Mouse (Mus musculus) bone marrow, adult 2 months (tissue): Measurements from ENCODE around the gene Pigm. TPM values are rescaled to one million over a fixed set of nuclear protein-coding genes. Genes with fewer than 3 reads are reported as not detected.

Experiments
- H3K27ac ChIP-seq: fragments of 200-500 bp; 2 replicates; pipeline ENCODE4 v1.5.1; 2012; ENCODE audit warnings: low read depth, mild to moderate bottlenecking, control low read depth, inconsistent platforms, low read length; ENCODE audit not compliant: control insufficient read depth, poor library complexity, insufficient read depth
- H3K4me1 ChIP-seq: fragments of 200-500 bp; 2 replicates; pipeline ENCODE4 v1.6.1; 2011; ENCODE audit warnings: low read length; ENCODE audit not compliant: control insufficient read depth, insufficient read depth
- H3K4me3 ChIP-seq: fragments of 200-500 bp; replicated peaks from 2 replicates; pipeline ENCODE3; 2011; ENCODE audit warnings: mild to moderate bottlenecking, low read depth, low read length, control low read depth; ENCODE audit not compliant: control insufficient read depth
- CTCF ChIP-seq: fragments of 200-500 bp; IDR thresholded peaks from 2 replicates; pipeline ENCODE4 v1.5.1; 2011; ENCODE audit warnings: low read length, control low read depth; ENCODE audit not compliant: control insufficient read depth, insufficient read depth
- POLR2A ChIP-seq: fragments of 200-500 bp; IDR thresholded peaks from 2 replicates; pipeline ENCODE4 v1.6.1; 2011; ENCODE audit warnings: low read depth, mild to moderate bottlenecking, control low read depth, low read length, borderline replicate concordance; ENCODE audit not compliant: control insufficient read depth
- WGBS: fragments of 180-500 bp; shearing (Covaris S2); methylation state at CpG from one replicate; pipeline ENCODE4 v1.1.7; 2018; 5-methylcytosine and 5-hydroxymethylcytosine counted together
- polyA plus RNA-seq: library from polyadenylated mRNA; stranded (reverse); fragments of >200 nt; gene quantifications from 2 replicates; pipeline ENCODE4 v1.2.4, GENCODE M21; 2011; ENCODE audit warnings: low replicate concordance; ENCODE audit not compliant: missing spikeins, insufficient read depth, insufficient read length

Pigm gene
- polyA plus RNA-seq, 1 experiment: 8.8 TPM

GRCm38 (mm10) chr1:172347382-172347781, 29.0 kb upstream of the Pigm start:
- 68% methylated on average over 12 of the region's 12 CpGs for WGBS
- H3K4me1 ChIP-seq: peaks cover 4% of the 10 kb centered on the region; the same call in 1 of the 2 replicates
- no peak overlapping the region for H3K27ac ChIP-seq
- no peak overlapping the region for H3K4me3 ChIP-seq
- TF ChIP-seq POLR2A: no peak
- no peak for TF ChIP-seq CTCF

- peaks cover 12% of the 10 kb centered on the region; the same call in 1 of the 2 replicates for H3K4me1 ChIP-seq
These were observed 26.8 kb upstream of the Pigm start for GRCm38 (mm10) chr1:172349504-172349903.

GRCm38 (mm10) chr1:172349916-172350812, 26.2 kb upstream of the Pigm start:
- Histone ChIP-seq H3K27ac (no peak overlapping the region), H3K4me1 (peaks cover 12% of the 10 kb centered on the region; the same call in 1 of the 2 replicates), H3K4me3 (no peak overlapping the region)
- WGBS: 58% methylated on average over 19 of the region's 19 CpGs
- TF ChIP-seq CTCF (no peak), POLR2A (no peak)

More at GRCm38 (mm10) chr1:172349504-172349903, 26.8 kb upstream of the Pigm start:
- TF ChIP-seq POLR2A (no peak), CTCF (no peak)
- H3K4me3 ChIP-seq: no peak overlapping the region
- WGBS: 82% methylated on average over 5 of the region's 5 CpGs
- H3K27ac ChIP-seq: no peak overlapping the region

GRCm38 (mm10) chr1:172352001-172352400, 24.3 kb upstream of the Pigm start:
- TF ChIP-seq POLR2A (no peak), CTCF (no peak)
- no peak overlapping the region for H3K4me3 ChIP-seq
- peak overlapping the region; percentile 34; the same call in 1 of the 2 replicates for H3K27ac ChIP-seq
- H3K4me1 ChIP-seq: peaks cover 10% of the 10 kb centered on the region; the same call in 1 of the 2 replicates
- WGBS: 52% methylated on average over 6 of the region's 6 CpGs

GRCm38 (mm10) chr1:172352453-172352852, 23.9 kb upstream of the Pigm start:
- no peak overlapping the region for H3K4me3 ChIP-seq
- peak overlapping the region; percentile 70; the same call in 1 of the 2 replicates for H3K27ac ChIP-seq
- 24% methylated on average over 3 of the region's 3 CpGs for WGBS
- peaks cover 10% of the 10 kb centered on the region; the same call in 1 of the 2 replicates for H3K4me1 ChIP-seq
- TF ChIP-seq POLR2A (no peak), CTCF (no peak)

GRCm38 (mm10) chr1:172355336-172355735, 21.0 kb upstream of the Pigm start:
- TF ChIP-seq CTCF (no peak), POLR2A (no peak)
- WGBS: 76% methylated on average over 3 of the region's 3 CpGs

GRCm38 (mm10) chr1:172357550-172357949, 18.8 kb upstream of the Pigm start:
- TF ChIP-seq CTCF (peak; percentile 97), POLR2A (no peak)
- H3K4me1 ChIP-seq: peaks cover 8% of the 10 kb centered on the region; the same call in 1 of the 2 replicates
- WGBS: 3% methylated on average over 1 of the region's 1 CpGs
- no peak overlapping the region for H3K4me3 ChIP-seq
- H3K27ac ChIP-seq: no peak overlapping the region

More at GRCm38 (mm10) chr1:172355336-172355735, 21.0 kb upstream of the Pigm start:
- H3K27ac ChIP-seq: no peak overlapping the region
- no peak overlapping the region for H3K4me3 ChIP-seq
- peaks cover 9% of the 10 kb centered on the region; the same call in 1 of the 2 replicates for H3K4me1 ChIP-seq

GRCm38 (mm10) chr1:172358341-172358740, 18.0 kb upstream of the Pigm start:
- Histone ChIP-seq H3K4me3 (no peak overlapping the region), H3K27ac (no peak overlapping the region), H3K4me1 (peaks cover 3% of the 10 kb centered on the region; the same call in 1 of the 2 replicates)
- WGBS: 72% methylated on average over 10 of the region's 10 CpGs
- TF ChIP-seq POLR2A (no peak), CTCF (no peak)

- TF ChIP-seq CTCF: peak; percentile 68
- TF ChIP-seq POLR2A: no peak
- Histone ChIP-seq H3K4me1 (no peaks in the 10 kb centered on the region; the same call in 1 of the 2 replicates), H3K4me3 (no peak overlapping the region), H3K27ac (no peak overlapping the region)
- 16% methylated on average over 6 of the region's 6 CpGs for WGBS
These were observed 11.7 kb upstream of the Pigm start for GRCm38 (mm10) chr1:172364684-172365083.
